Mouse (Mus musculus) layer of hippocampus, adult 2 months (tissue): ENCODE measurements around the gene Aff3. TPM values are rescaled to one million over a fixed set of nuclear protein-coding genes. Genes with fewer than 3 reads are reported as not detected.

Experiments used
- DNase-seq, 2 experiments: peaks; one replicate each; pipeline ENCODE4 v3.0.0; 2022; ENCODE audit warnings: low spot score in 2 of 2
- H3K27ac ChIP-seq: fragments of 200-600 bp; 2 replicates; pipeline ENCODE4 v1.8.1; 2022
- H3K4me3 ChIP-seq: fragments of 200-600 bp; 2 replicates; pipeline ENCODE4 v1.8.1; 2022; ENCODE audit warnings: mild to moderate bottlenecking
- CTCF ChIP-seq: fragments of 200-600 bp; conservative IDR thresholded peaks from 2 replicates; pipeline ENCODE4 v1.8.1; 2022; ENCODE audit warnings: antibody characterized with exemption, mild to moderate bottlenecking, moderate library complexity
- total RNA-seq, 2 experiments: library from RNA; stranded (reverse); gene quantifications; 2 replicates each; pipeline ENCODE4 v1.2.3; 2021

Aff3 gene
- total RNA-seq, 2 experiments from 2014 or later, result 108 to 117 TPM

DNA sequence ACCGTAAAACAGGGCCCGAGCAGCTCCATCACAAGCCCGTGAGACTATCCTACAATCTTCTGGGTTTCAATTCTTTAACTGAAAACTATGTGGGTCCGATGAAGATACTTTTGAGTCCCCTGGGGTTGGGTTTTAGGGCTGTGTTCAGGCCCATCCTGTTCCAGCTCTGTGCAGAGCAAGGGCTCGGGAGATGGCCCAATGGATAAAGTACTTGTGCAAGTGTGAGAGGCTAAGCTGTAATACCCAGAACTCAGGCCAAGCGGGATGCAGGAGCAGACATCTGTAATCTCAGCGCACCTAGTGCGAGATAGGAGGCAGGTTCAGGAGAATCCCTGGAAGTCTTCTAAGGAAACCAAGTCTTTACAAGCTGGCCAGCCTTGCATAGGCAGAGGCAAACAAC, 355.4 kb downstream of the Aff3 start:
- TF ChIP-seq CTCF, result no peak
- DNase-seq, result no peak

DNA sequence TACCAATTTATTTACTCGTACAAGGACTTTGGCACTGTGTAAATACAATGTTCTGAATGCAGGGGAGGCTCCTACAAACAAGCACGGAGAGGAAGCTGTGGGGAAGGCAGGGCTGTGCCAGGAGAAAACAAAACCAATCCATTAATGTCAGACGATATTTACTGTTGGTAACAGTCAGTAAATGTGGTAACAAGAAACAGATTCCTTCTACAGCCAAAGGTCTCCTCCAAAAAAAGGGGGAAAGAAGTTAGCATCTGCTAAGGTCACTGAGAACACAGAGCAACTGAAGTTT, 356.1 kb downstream of the Aff3 start:
- no peak for TF ChIP-seq CTCF
- Histone ChIP-seq H3K4me3 (no peak overlapping the region), H3K27ac (no peak overlapping the region)
- DNase-seq, result no peak

More for the DNA sequence above, 355.4 kb downstream of the Aff3 start:
- Histone ChIP-seq H3K27ac (no peak overlapping the region), H3K4me3 (no peak overlapping the region)

DNA sequence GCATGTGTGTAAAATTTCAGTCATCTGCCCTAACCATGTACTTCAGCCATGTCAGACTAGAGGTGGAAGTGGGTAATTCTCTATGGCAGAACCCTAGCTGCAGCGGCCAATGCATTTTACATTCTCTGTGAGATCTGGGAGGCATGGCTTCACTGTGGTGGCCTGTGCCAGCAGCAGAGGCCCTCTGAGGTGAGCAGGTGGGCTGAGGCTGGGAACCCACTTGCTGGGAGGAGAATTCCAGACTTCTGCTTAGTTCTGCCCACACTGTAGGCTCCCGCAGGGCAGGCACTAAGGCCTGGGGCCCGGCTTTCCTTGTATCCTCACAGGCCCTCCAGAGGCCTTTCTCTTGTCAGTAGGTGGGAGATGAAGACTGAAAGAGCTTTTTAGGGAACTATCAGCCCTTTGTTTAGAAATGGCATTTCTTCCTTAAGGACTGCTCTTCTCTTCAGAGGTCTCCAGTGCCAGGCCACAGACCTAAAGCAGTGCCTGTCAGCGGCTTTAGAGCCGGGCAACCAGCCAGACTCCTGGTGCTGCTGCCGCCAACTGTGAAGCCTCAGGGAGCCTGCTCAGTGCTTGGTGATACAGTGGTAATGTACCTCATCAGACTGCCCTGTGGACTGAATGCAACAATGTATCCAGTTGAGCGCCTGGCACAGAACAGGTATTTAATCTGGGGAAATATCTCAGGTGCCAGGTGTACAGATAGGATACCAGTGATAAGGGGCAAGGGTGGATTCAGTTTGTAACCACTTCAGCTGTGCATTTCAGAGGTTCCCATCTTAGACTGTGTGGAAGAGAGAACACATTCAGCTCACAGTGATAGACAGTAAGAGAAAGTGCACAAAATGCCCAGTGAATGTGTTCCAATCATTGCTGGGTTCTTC, 356.7 kb downstream of the Aff3 start:
- Histone ChIP-seq H3K4me3 (no peak overlapping the region), H3K27ac (peak overlapping the region; percentile 28; the same call in 1 of the 2 replicates)
- peak in 1 of 2 experiments; percentile 31 for DNase-seq
- TF ChIP-seq CTCF, result no peak

DNA sequence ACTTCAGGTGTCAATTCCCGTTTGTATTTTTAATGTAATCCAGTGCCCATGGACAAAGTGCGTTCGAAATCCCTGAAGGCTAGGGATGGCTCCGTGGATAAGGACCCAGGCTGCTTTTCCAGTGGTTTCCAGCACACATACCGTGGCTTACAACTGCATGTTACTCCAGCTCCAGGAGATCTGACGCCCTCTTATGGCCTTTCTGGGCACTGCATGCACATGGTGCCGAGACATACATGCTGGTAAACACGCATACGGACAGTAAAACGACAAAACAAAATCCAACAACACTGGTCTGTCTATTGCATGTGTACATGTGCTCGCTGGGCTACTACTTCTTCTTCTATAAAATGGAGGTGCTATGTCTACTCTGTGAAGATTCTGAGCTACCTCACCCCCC, 357.5 kb downstream of the Aff3 start:
- H3K27ac ChIP-seq, result no peak overlapping the region
- no peak for DNase-seq
- no peak overlapping the region for H3K4me3 ChIP-seq
- peak; percentile 49 for TF ChIP-seq CTCF

DNA sequence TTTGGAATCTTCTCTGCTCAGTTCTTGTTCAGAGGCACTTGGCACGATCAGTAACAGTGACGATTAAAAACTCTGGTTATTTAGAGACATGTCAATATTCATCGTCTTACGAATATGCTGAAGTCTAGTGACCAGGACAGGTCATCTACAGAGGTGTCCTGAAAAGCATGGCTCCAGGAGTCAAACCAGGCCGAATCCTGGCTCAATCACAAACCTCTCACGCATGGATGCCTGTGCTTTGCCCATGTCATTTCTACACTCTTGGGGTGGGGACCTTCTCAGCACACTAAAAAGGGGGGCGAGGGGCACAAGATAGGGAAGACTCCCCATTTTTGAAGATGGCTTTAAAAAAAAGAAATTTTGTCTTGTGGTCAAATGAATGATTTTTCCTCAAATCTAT, 358.6 kb downstream of the Aff3 start:
- no peak overlapping the region for H3K27ac ChIP-seq
- no peak overlapping the region for H3K4me3 ChIP-seq
- no peak for DNase-seq
- no peak for TF ChIP-seq CTCF

DNA sequence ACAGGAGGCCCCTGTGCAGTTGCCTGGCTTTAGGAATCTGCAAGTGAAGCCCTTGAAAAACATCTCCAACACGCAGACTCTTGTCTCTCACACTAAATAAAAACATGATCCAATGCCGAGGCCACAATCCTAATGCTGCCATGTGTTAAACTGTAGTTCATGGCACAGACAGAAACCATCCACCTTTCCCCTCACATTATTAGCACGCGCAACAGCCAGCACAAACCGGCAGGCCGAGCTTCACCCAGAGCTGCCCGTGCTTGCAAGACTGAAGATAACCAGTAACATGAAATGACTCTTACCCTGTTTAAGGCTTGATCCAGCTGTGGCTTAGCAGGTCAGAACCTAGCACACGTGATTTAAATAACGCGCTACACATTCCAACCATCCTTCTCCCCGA, 360.4 kb downstream of the Aff3 start:
- no peak for TF ChIP-seq CTCF
- Histone ChIP-seq H3K27ac (no peak overlapping the region), H3K4me3 (no peak overlapping the region)
- no peak for DNase-seq

DNA sequence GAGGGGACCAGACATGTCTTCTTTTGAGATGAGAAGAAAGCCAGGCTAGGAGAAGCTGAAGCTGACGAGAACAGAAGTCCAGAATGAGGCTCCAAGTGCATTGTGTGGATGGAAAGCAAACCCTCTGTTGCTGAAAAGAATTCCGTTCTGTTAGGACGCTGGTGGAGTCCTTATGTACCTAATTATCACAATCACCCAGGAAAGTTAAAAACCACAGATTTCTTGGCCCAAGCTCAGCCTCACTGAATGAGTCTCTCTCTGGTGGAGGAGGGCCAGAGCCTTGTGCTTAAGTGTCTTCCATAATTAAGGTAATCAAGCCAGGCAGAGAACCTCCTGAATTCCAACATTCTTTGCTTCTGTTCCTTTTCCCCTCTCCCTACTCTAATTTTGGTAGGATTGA, 366.5 kb downstream of the Aff3 start:
- no peak for TF ChIP-seq CTCF
- H3K27ac ChIP-seq, result no peak overlapping the region
- DNase-seq, result no peak
- H3K4me3 ChIP-seq, result no peak overlapping the region

DNA sequence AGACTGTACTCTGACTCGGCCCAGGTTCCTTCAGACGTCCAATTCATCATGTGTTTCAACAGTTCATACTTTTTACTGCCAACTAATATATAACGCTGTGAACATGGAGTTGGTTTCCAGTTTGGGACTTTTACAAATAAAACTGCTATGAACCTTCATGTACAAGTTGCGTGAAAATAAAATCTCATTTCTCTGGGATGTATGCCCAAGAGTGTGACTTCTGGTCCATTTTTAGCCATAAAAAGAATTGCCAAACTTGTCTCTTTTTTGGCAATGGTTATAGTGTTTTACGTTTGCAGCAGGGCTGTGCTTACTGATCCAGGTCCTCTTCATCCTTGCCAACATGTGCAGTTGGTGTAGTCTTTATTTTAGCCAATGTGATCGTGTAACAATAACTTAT, 369.8 kb downstream of the Aff3 start:
- TF ChIP-seq CTCF, result no peak
- Histone ChIP-seq H3K4me3 (no peak overlapping the region), H3K27ac (no peak overlapping the region)
- DNase-seq, result no peak

DNA sequence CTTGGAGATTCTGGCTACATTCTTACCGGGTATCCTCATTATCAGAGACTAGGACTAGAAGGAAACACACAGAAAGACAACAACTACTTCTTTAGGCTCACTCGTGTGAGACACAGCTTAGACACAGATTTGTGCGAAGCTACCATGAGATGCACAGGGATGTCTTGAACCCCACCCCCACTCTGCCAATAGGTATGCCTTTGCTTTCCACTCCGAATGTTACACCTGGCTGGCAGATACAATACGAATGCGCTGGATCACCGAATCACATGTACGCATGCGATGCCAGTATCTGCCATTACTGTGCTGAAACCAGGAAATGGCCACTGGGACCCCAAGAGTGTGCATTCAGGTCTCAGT, 370.4 kb downstream of the Aff3 start:
- DNase-seq, result no peak
- no peak overlapping the region for H3K27ac ChIP-seq
- no peak overlapping the region for H3K4me3 ChIP-seq

DNA sequence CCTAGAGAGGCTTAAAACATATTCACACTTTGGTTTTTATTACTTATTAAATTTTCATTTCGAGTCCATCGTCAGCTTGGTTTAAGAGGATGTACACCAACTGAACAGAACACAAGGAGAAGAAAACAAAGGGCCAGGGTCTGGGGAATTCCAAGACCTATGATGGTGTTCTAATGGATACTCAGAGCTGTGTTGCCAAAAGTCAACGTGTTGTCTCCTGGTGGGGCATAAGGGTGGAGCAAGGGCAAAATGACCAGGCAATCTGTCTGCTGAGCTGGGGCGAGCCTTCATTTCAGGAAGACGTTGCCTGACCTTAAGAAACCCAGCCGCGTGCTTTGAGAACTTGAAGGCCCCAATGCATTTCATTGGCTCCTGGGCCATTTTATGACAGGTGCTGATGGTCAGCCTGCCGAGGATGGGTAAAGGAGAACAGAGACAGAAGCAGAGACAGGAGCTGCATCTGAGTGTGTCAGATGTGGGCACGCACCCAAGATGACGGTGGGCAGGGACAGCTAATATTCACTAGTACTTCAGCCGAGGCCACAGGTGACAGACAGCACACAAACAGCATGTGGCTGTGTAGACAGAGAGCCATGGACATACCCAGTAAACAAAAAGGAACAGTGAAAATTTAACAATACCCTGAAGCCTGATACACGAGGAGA, 371.0 kb downstream of the Aff3 start:
- DNase-seq, result no peak
- H3K4me3 ChIP-seq, result no peak overlapping the region
- H3K27ac ChIP-seq, result no peak overlapping the region
- no peak for TF ChIP-seq CTCF

More for the DNA sequence above, 370.4 kb downstream of the Aff3 start:
- TF ChIP-seq CTCF, result no peak

DNA sequence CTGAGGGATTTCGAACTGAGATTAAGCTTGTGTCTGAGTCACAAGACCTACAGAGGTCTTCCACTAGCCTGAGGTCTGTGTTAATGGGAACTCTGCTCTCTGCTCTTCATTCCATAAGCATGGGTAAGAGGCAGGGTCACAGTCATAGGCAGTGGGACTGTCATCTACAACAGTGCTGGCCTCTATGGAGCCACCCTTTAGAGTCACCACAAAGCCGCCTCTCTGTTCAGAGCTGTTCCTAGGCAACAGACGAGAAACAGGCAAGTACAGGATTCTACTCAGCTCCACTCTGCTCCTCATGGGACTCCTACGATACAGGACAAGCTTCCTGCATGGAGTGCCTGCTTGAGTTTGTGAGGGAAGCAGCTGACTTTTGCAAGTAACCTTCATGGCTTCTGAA, 371.9 kb downstream of the Aff3 start:
- DNase-seq, result no peak
- TF ChIP-seq CTCF, result no peak
- H3K27ac ChIP-seq, result no peak overlapping the region

DNA sequence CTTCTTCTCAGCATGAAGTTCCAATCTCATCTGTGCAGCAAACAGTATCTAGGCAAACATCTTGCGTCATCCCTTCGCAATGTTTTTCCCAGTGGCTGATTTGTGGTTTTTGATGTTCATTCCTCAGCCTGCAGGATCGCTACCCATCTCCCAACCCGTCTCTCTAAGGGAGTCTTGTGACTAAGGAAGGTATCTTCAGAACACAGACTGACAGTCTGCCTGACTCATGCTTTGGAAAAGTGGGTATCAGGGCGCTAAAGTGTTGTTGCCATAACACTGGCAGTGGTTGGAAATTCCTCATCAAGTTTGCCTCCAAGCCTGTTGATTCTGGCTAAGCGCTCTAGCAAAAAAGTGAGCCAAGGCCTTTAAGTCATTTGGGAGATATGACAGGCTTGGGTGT, 372.8 kb downstream of the Aff3 start:
- no peak for TF ChIP-seq CTCF
- no peak for DNase-seq
- H3K4me3 ChIP-seq, result no peak overlapping the region
- no peak overlapping the region for H3K27ac ChIP-seq

More for the DNA sequence above, 371.9 kb downstream of the Aff3 start:
- H3K4me3 ChIP-seq, result no peak overlapping the region

DNA sequence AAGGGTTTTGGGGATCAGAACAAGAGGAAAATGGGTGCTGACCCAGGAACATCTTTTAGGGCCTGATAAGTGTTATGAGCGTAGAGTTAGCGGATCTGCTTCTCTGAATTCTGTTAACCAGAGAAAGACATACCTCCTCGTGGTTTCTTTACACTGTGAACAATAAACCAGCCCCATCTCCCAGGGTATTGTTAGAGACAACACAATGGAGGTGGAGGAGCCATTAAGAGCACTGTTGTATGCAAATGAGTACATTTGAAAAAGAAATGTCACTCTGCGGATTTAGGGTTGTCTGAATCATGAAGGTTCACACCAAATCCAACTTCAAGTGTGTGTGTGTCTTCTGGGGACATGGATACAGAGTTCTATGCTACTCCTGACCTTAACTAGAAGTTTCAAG, 373.3 kb downstream of the Aff3 start:
- Histone ChIP-seq H3K27ac (no peak overlapping the region), H3K4me3 (no peak overlapping the region)
- no peak for DNase-seq
- TF ChIP-seq CTCF, result no peak

DNA sequence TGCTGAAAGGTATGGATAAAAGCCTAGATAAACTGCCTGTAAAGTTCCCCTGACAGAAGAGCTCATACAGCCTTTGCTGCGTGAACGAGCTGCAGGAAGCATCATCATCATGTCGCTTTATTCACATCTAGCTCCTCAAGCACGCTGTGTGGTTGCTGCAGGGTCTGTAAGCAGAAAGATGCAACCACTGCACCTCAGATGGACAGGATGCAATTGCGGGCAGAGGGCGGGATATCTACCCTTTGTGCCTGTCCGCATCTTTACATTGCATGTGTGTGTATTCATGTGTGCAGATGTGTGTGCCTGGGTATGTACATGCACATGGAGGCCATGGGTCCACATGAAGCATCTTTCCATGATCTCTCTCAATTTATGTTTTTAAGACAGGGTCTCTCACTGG, 373.9 kb downstream of the Aff3 start:
- no peak for DNase-seq
- TF ChIP-seq CTCF, result no peak
- H3K27ac ChIP-seq, result no peak overlapping the region
- H3K4me3 ChIP-seq, result no peak overlapping the region
